Mouse (Mus musculus) MEL (cell line): ENCODE measurements around the gene Dhx30. TPM values are rescaled to one million over a fixed set of nuclear protein-coding genes. Genes with fewer than 3 reads are reported as not detected.
A peak's percentile ranks its signal among the peaks of the same experiment; 100 is the strongest.

Source experiments
- DNase-seq: peaks from one replicate; pipeline ENCODE4 v3.0.0; 2011; ENCODE audit warnings: low read depth, low spot score
- H3K27ac ChIP-seq: 2 replicates; pipeline ENCODE4 v1.5.1; 2012; ENCODE audit warnings: low read depth, mild to moderate bottlenecking, control low read depth, low read length, moderate library complexity; ENCODE audit not compliant: control insufficient read depth
- H3K27me3 ChIP-seq, 2 experiments: fragments of 150-350 bp in 1 of 2; sonication (generic) in 1 of 2; 2 replicates each; pipeline ENCODE4 v1.6.1; 2012; ENCODE audit warnings: low read length in 2 of 2, mild to moderate bottlenecking in 2 of 2, improper control_type of control experiment in 1 of 2, moderate library complexity in 1 of 2; ENCODE audit not compliant: insufficient read depth in 2 of 2, control insufficient read depth in 1 of 2
- H3K36me3 ChIP-seq, 2 experiments: 2 replicates each; pipeline ENCODE4 v1.6.1; 2012 to 2014; ENCODE audit warnings: low read length in 2 of 2, improper control_type of control experiment in 1 of 2, inconsistent platforms in 1 of 2, mild to moderate bottlenecking in 1 of 2; ENCODE audit not compliant: insufficient read depth in 2 of 2, control insufficient read depth in 1 of 2
- H3K4me1 ChIP-seq, 2 experiments: fragments of 150-350 bp in 1 of 2; sonication (generic) in 1 of 2; 2 replicates each; pipeline ENCODE4 v1.6.1; 2012; ENCODE audit warnings: low read length in 2 of 2, improper control_type of control experiment in 1 of 2, mild to moderate bottlenecking in 1 of 2; ENCODE audit not compliant: insufficient read depth in 2 of 2, control insufficient read depth in 1 of 2
- H3K4me3 ChIP-seq, 2 experiments: fragments of 150-350 bp in 1 of 2; sonication (generic) in 1 of 2; 2 replicates each; pipeline ENCODE4 v1.5.1; 2012; ENCODE audit warnings: low read depth in 2 of 2, low read length in 2 of 2, mild to moderate bottlenecking in 2 of 2, moderate library complexity in 2 of 2, control low read depth in 1 of 2, improper control_type of control experiment in 1 of 2; ENCODE audit not compliant: control insufficient read depth in 1 of 2, insufficient read depth in 1 of 2
- H3K79me2 ChIP-seq: 2 replicates; pipeline ENCODE4 v1.6.1; 2012; ENCODE audit warnings: mild to moderate bottlenecking, low read length, moderate library complexity; ENCODE audit not compliant: control insufficient read depth, poor library complexity, insufficient read depth
- H3K9ac ChIP-seq: 2 replicates; pipeline ENCODE4 v1.6.1; 2012; ENCODE audit warnings: low read depth, mild to moderate bottlenecking, control low read depth, low read length, moderate library complexity; ENCODE audit not compliant: control insufficient read depth, poor library complexity, severe bottlenecking
- H3K9me3 ChIP-seq: fragments of 150-350 bp; sonication (generic); replicated peaks from 2 replicates; pipeline ENCODE4 v1.6.1; 2012; ENCODE audit warnings: mild to moderate bottlenecking, low read length, improper control_type of control experiment, moderate library complexity; ENCODE audit not compliant: insufficient read depth
- BHLHE40 ChIP-seq: IDR thresholded peaks from 2 replicates; pipeline ENCODE4 v1.6.1; 2012; ENCODE audit warnings: low read depth, mild to moderate bottlenecking, inconsistent platforms, low read length, improper control_type of control experiment, borderline replicate concordance
- CHD1 ChIP-seq: IDR thresholded peaks from 2 replicates; pipeline ENCODE4 v1.6.1; 2012; ENCODE audit warnings: low read depth, mild to moderate bottlenecking, inconsistent platforms, low read length, improper control_type of control experiment
- CHD2 ChIP-seq: IDR thresholded peaks from 2 replicates; pipeline ENCODE4 v1.6.1; 2011; ENCODE audit warnings: low read length, improper control_type of control experiment
- CTCF ChIP-seq, 3 experiments: IDR thresholded peaks in 2 of 3; conservative IDR thresholded peaks in 1 of 3; 2 replicates each; pipeline ENCODE4 v1.5.1; 2011 to 2012; ENCODE audit warnings: low read length in 3 of 3, low read depth in 2 of 3, mild to moderate bottlenecking in 2 of 3, improper control_type of control experiment in 1 of 3, inconsistent platforms in 1 of 3, mixed read lengths in 1 of 3, moderate library complexity in 1 of 3; ENCODE audit not compliant: control insufficient read depth in 1 of 3, insufficient read depth in 1 of 3, poor library complexity in 1 of 3, severe bottlenecking in 1 of 3
- E2F4 ChIP-seq: IDR thresholded peaks from 2 replicates; pipeline ENCODE4 v1.6.1; 2011; ENCODE audit warnings: low read depth, low read length, improper control_type of control experiment, borderline replicate concordance
- ELF1 ChIP-seq: IDR thresholded peaks from 2 replicates; pipeline ENCODE4 v1.6.1; 2014; ENCODE audit warnings: low read depth, mild to moderate bottlenecking, inconsistent platforms, low read length, improper control_type of control experiment, moderate library complexity
- ETS1 ChIP-seq: IDR thresholded peaks from 2 replicates; pipeline ENCODE4 v1.6.1; 2012; ENCODE audit warnings: low read depth, mild to moderate bottlenecking, inconsistent platforms, low read length, improper control_type of control experiment, moderate library complexity
- GABPA ChIP-seq: IDR thresholded peaks from 2 replicates; pipeline ENCODE4 v1.6.1; 2012; ENCODE audit warnings: low read depth, mild to moderate bottlenecking, inconsistent platforms, low read length, improper control_type of control experiment, moderate library complexity
- GATA1 ChIP-seq: IDR thresholded peaks from 2 replicates; pipeline ENCODE4 v1.6.1; 2011; ENCODE audit warnings: low read depth, low read length, improper control_type of control experiment
- HCFC1 ChIP-seq: IDR thresholded peaks from 2 replicates; pipeline ENCODE4 v1.6.1; 2012; ENCODE audit warnings: low read depth, mild to moderate bottlenecking, inconsistent platforms, low read length, improper control_type of control experiment, moderate library complexity
- JUND ChIP-seq: IDR thresholded peaks from 2 replicates; pipeline ENCODE4 v1.6.1; 2011; ENCODE audit warnings: low read depth, mild to moderate bottlenecking, improper control_type of control experiment, low read length
- KAT2A ChIP-seq: conservative IDR thresholded peaks from 2 replicates; pipeline ENCODE4 v1.6.1; 2012; ENCODE audit warnings: low read depth, low read length, improper control_type of control experiment, inconsistent platforms
- MAFK ChIP-seq: IDR thresholded peaks from 2 replicates; pipeline ENCODE4 v1.6.1; 2011; ENCODE audit warnings: low read depth, mild to moderate bottlenecking, low read length, improper control_type of control experiment, borderline replicate concordance
- MAX ChIP-seq: IDR thresholded peaks from 2 replicates; pipeline ENCODE4 v1.6.1; 2011; ENCODE audit warnings: low read length, improper control_type of control experiment
- MAZ ChIP-seq: IDR thresholded peaks from 2 replicates; pipeline ENCODE4 v1.6.1; 2012; ENCODE audit warnings: low read depth, mild to moderate bottlenecking, inconsistent platforms, low read length, improper control_type of control experiment
- MEF2A ChIP-seq: IDR thresholded peaks from 2 replicates; pipeline ENCODE4 v1.6.1; 2014; ENCODE audit warnings: low read depth, mild to moderate bottlenecking, inconsistent platforms, low read length, improper control_type of control experiment; ENCODE audit not compliant: poor library complexity, insufficient replicate concordance, severe bottlenecking; ENCODE audit errors: extremely low read depth
- MXI1 ChIP-seq: IDR thresholded peaks from 2 replicates; pipeline ENCODE4 v1.6.1; 2011; ENCODE audit warnings: mild to moderate bottlenecking, low read depth, low read length, improper control_type of control experiment
- MYB ChIP-seq: IDR thresholded peaks from 2 replicates; pipeline ENCODE4 v1.6.1; 2011; ENCODE audit warnings: mild to moderate bottlenecking, low read depth, low read length, improper control_type of control experiment
- MYC ChIP-seq: IDR thresholded peaks from 2 replicates; pipeline ENCODE4 v1.6.1; 2011; ENCODE audit warnings: low read depth, mild to moderate bottlenecking, low read length, improper control_type of control experiment, moderate library complexity
- NELFE ChIP-seq: IDR thresholded peaks from 2 replicates; pipeline ENCODE4 v1.6.1; 2011; ENCODE audit warnings: low read depth, low read length, improper control_type of control experiment
- NRF1 ChIP-seq: IDR thresholded peaks from 2 replicates; pipeline ENCODE4 v1.6.1; 2014; ENCODE audit warnings: low read depth, mild to moderate bottlenecking, inconsistent platforms, low read length, improper control_type of control experiment, moderate library complexity; ENCODE audit not compliant: poor library complexity, insufficient read depth, severe bottlenecking
- POLR2A ChIP-seq, 2 experiments: IDR thresholded peaks; 2 replicates each; pipeline ENCODE4 v1.6.1; 2011 to 2012; ENCODE audit warnings: low read length in 2 of 2, mild to moderate bottlenecking in 2 of 2, control low read depth in 1 of 2, improper control_type of control experiment in 1 of 2, low read depth in 1 of 2, moderate library complexity in 1 of 2; ENCODE audit not compliant: control insufficient read depth in 1 of 2, insufficient read depth in 1 of 2, poor library complexity in 1 of 2
- POLR2AphosphoS2 ChIP-seq: IDR thresholded peaks from 2 replicates; pipeline ENCODE4 v1.6.1; 2011; ENCODE audit warnings: low read length, improper control_type of control experiment
- POLR2AphosphoS5 ChIP-seq: IDR thresholded peaks from 2 replicates; pipeline ENCODE4 v1.6.1; 2012; ENCODE audit warnings: low read depth, borderline replicate concordance, mild to moderate bottlenecking, inconsistent platforms, low read length, moderate library complexity, mixed read lengths
- RAD21 ChIP-seq: IDR thresholded peaks from 2 replicates; pipeline ENCODE4 v1.6.1; 2011; ENCODE audit warnings: mild to moderate bottlenecking, low read depth, low read length, improper control_type of control experiment
- RCOR1 ChIP-seq: IDR thresholded peaks from 2 replicates; pipeline ENCODE4 v1.6.1; 2012; ENCODE audit warnings: low read depth, mild to moderate bottlenecking, inconsistent platforms, low read length, improper control_type of control experiment
- SIN3A ChIP-seq: IDR thresholded peaks from 2 replicates; pipeline ENCODE4 v1.6.1; 2012; ENCODE audit warnings: low read length, improper control_type of control experiment, inconsistent platforms
- SMC3 ChIP-seq: IDR thresholded peaks from 2 replicates; pipeline ENCODE4 v1.6.1; 2011; ENCODE audit warnings: low read depth, low read length, improper control_type of control experiment
- TBP ChIP-seq: IDR thresholded peaks from 2 replicates; pipeline ENCODE4 v1.8.0; 2011; ENCODE audit warnings: low read depth, low read length, improper control_type of control experiment
- TCF12 ChIP-seq: IDR thresholded peaks from 2 replicates; pipeline ENCODE4 v1.6.1; 2014; ENCODE audit warnings: low read depth, mild to moderate bottlenecking, inconsistent platforms, low read length, improper control_type of control experiment, moderate library complexity
- UBTF ChIP-seq: IDR thresholded peaks from 2 replicates; pipeline ENCODE4 v1.6.1; 2012; ENCODE audit warnings: low read depth, mild to moderate bottlenecking, inconsistent platforms, low read length, improper control_type of control experiment, moderate library complexity, borderline replicate concordance; ENCODE audit not compliant: insufficient read depth
- USF1 ChIP-seq: IDR thresholded peaks from 2 replicates; pipeline ENCODE4 v1.6.1; 2014; ENCODE audit warnings: low read depth, mild to moderate bottlenecking, inconsistent platforms, low read length, improper control_type of control experiment, moderate library complexity
- USF2 ChIP-seq, 2 experiments: IDR thresholded peaks; 2 replicates each; pipeline ENCODE4 v1.6.1; 2011 to 2012; ENCODE audit warnings: improper control_type of control experiment in 2 of 2, low read length in 2 of 2, borderline replicate concordance in 1 of 2, inconsistent platforms in 1 of 2, low read depth in 1 of 2, mild to moderate bottlenecking in 1 of 2; ENCODE audit not compliant: insufficient read depth in 1 of 2
- ZC3H11A ChIP-seq: IDR thresholded peaks from 2 replicates; pipeline ENCODE4 v1.6.1; 2012; ENCODE audit warnings: low read depth, mild to moderate bottlenecking, inconsistent platforms, low read length, improper control_type of control experiment
- ZKSCAN1 ChIP-seq: IDR thresholded peaks from 2 replicates; pipeline ENCODE4 v1.6.1; 2012; ENCODE audit warnings: low read depth, mild to moderate bottlenecking, inconsistent platforms, low read length, improper control_type of control experiment, moderate library complexity
- ZMIZ1 ChIP-seq: IDR thresholded peaks from 2 replicates; pipeline ENCODE4 v1.6.1; 2012; ENCODE audit warnings: low read depth, mild to moderate bottlenecking, inconsistent platforms, low read length, improper control_type of control experiment, moderate library complexity
- polyA plus RNA-seq, 2 experiments: library from polyadenylated mRNA; stranded (reverse) in 1 of 2; unstranded in 1 of 2; fragments of >175 nt in 1 of 2; fragments of >200 nt in 1 of 2; gene quantifications; 2 replicates each; pipeline versions ENCODE4 v1.2.1 to v1.2.4; 2012; ENCODE audit warnings: low replicate concordance in 2 of 2, low read depth in 1 of 2; ENCODE audit not compliant: insufficient read length in 2 of 2, insufficient read depth in 1 of 2, missing spikeins in 1 of 2
- total RNA-seq: library from RNA; depleted of rRNA; stranded (reverse); fragments of 300-350 nt; gene quantifications from 2 replicates; pipeline ENCODE4 v1.2.3, GENCODE M21; 2012

The Dhx30 gene
- total and polyA plus RNA-seq, 3 experiments = 113 to 126 TPM; not detected in 1

GRCm38 (mm10) chr9:110131525-110132197, 14.0 kb upstream of the Dhx30 start:
- DNase-seq = peak; percentile 99
- H3K9me3 ChIP-seq = no peaks in the 10 kb centered on the region
- peaks cover 3 to 15% of the 10 kb centered on the region in 2 experiments; a peak in 3 of 4 replicates for H3K4me1 ChIP-seq
- H3K36me3 ChIP-seq = peaks cover 3 to 25% of the 10 kb centered on the region in 2 experiments; a peak in 3 of 4 replicates
- no peaks in the 10 kb centered on the region for H3K27me3 ChIP-seq
- peak overlapping the region; percentile 91 for H3K9ac ChIP-seq
- peak overlapping the region; percentile 96 for H3K27ac ChIP-seq
- H3K79me2 ChIP-seq = peaks cover 42% of the 10 kb centered on the region
- H3K4me3 ChIP-seq = peak overlapping the region; percentile 80 to 83
- TF ChIP-seq E2F4 = no peak
- TF ChIP-seq MYC = 0 out of 2 replicates have a peak, but pooled peaks have one; percentile 51
- TF ChIP-seq SIN3A = peak; percentile 23
- TF ChIP-seq USF1 = no peak
- TF ChIP-seq NELFE = peak; percentile 86
- TF ChIP-seq NRF1 = peak; percentile 99
- no peak for TF ChIP-seq POLR2AphosphoS5
- no peak for TF ChIP-seq BHLHE40
- TF ChIP-seq MXI1 = no peak
- no peak for TF ChIP-seq USF2 (IDR thresholded peaks at IDR 0.05; ENCODE audit: borderline replicate concordance in 1 of 2, insufficient read depth in 1 of 2, low read depth in 1 of 2, low read length in 2 of 2)
- TF ChIP-seq JUND = no peak
- TF ChIP-seq ZC3H11A = no peak
- TF ChIP-seq RAD21 = no peak
- TF ChIP-seq GATA1 = no peak
- no peak; the same call in 1 of the 2 replicates for TF ChIP-seq MAZ
- no peak for TF ChIP-seq RCOR1
- TF ChIP-seq ZKSCAN1 = no peak
- peak; percentile 54; the same call in 1 of the 2 replicates for TF ChIP-seq TBP
- TF ChIP-seq MAFK = no peak
- peak; percentile 81 for TF ChIP-seq ELF1
- no peak for TF ChIP-seq UBTF
- peak; percentile 4; the same call in 1 of the 2 replicates for TF ChIP-seq ETS1
- TF ChIP-seq KAT2A = no peak; the same call in 1 of the 2 replicates
- TF ChIP-seq CHD1 = no peak
- no peak for TF ChIP-seq CTCF (IDR thresholded peaks at IDR 0.05 in 2 of 3, conservative IDR thresholded peaks at IDR 0.05 in 1 of 3; ENCODE audit: control insufficient read depth in 1 of 3, insufficient read depth in 1 of 3, low read depth in 2 of 3, low read length in 3 of 3, poor library complexity in 1 of 3, severe bottlenecking in 1 of 3)
- TF ChIP-seq ZMIZ1 = peak; percentile 90; the same call in 1 of the 2 replicates
- peak; percentile 91; the same call in 1 of the 2 replicates for TF ChIP-seq MAX
- TF ChIP-seq CHD2 = no peak
- TF ChIP-seq MEF2A = no peak
- TF ChIP-seq POLR2A (IDR thresholded peaks at IDR 0.05; ENCODE audit: control insufficient read depth in 1 of 2, insufficient read depth in 1 of 2, low read depth in 1 of 2, low read length in 2 of 2, poor library complexity in 1 of 2) = peak; percentile 78 to 90
- TF ChIP-seq GABPA = no peak
- no peak; the same call in 1 of the 2 replicates for TF ChIP-seq MYB
- TF ChIP-seq HCFC1 = peak; percentile 73
- TF ChIP-seq POLR2AphosphoS2 = peak; percentile 90
- TF ChIP-seq SMC3 = no peak
- peak; percentile 46 for TF ChIP-seq TCF12
